Mouse (Mus musculus): Measurements from ENCODE around the gene Acot7. TPM values are rescaled to one million over a fixed set of nuclear protein-coding genes. Genes with fewer than 3 reads are reported as not detected.

The Acot7 gene
- 0.46 TPM for polyA plus RNA-seq (2014; fragmentation: Illumina TruSeq; extraction: RNeasy Lipid Tissue Mini Kit (QIAGEN cat#74804))

DNA sequence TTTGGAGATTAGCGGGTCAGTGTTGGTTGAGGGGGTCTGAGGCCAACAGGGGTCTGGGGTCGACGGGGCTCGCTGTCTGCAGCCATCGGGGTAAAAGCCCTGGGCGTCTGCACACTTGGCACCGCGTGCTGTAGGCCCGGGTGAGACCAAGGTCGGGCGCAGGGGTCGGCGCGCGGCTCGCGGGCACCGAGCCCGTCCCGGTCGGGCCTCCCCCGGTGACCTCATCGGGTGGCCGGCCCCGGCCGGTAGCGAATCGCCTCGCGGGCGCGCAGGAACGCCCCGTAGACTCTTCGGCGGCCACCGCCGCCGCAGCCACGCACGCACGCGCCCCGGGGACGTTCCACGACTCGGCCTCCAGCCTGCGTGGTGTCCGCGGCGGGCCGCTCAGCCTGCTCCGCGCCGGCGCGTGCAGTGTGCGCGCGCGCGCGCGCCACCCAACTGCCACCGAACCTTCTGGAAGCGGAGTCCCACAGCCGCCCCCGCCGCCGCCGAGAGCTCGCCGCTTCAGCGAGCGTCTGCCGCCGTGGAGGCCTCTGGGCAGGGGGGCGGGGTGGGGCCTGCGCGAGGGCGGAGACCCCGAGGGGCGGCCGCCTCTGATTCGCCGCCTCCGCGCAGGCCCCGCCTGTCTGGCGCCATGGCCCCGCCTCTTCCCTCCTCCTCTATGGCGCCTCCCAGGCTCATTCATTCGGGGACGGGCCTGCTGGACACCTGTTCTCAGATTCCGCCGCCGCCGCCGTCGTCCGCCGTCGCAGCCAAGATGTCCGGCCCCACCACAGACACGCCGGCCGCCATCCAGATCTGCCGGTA lies at the start of gene Acot7:
Gene Acot7, plus strand, starts transcription at position 598 of the 807 bp plus-strand sequence.

DNA sequence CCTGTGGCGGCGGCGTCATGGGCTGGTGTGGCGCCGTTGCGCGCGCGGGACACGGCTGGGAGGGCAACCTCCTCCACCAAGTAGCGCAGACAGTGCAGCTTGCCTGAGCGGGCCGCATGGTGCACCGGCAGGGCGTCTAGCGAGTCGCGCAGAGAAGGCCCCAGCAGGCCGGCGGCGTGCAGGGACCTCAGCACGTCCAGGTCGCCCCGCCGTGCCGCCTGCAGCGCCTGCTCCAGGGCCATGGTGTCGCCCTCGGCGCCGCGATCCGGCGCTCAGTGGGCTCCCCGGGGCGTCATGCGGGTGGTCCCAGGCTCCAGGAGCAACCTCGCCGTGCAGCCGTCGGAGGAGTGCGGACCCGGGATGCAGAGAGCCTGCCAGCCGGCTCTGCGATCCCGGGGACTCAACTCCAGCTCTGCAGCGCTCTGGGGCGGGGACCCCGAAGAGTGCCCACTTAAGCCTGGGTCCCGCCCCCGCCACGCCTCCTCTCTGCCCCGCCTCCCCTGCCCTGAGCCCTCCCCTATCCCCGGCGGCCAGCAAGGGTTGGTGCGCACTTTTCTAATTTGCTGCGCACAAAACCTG lies 25.9 kb upstream of the Acot7 start, which contains the start of gene Espn:
Gene Espn, minus strand, starts transcription at position 406 of the 579 bp plus-strand sequence.

DNA sequence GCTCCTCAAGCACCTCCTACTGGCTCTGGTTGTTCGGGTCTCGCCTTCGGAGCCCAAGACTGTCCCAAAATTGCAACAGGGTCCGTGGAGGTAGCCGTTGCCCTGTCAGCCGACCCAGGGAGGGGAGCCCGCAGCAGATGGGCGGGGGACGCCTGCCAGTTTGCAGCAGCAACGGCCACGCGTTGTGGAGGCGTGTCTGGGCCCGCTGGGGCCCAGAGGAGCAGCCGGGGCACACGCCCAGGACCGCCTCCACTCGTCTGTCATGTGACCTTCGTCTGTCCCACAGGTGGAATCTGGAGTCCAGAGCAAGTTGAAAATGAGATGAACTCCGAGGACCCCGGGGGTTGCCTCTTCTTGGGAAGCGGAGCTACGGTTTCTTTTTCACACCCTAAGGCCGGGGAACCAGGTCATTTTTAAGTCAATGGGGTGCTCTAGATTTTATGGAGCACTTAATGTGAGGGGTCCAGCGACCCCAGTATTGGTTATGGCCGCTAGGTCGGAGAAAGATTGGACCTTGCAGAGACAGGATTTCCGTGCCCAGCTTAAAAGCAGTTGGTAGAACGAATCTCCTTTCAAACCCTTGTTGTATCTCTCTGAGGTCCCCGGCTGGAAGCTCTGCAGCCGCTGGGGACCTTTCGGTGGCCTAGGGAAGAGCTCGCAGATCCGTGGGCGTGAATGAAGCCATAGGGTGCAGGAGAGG lies 19.2 kb upstream of the Acot7 start, which contains the start of gene Hes2:
Gene Hes2, plus strand, starts transcription at position 283 of the 700 bp plus-strand sequence.

DNA sequence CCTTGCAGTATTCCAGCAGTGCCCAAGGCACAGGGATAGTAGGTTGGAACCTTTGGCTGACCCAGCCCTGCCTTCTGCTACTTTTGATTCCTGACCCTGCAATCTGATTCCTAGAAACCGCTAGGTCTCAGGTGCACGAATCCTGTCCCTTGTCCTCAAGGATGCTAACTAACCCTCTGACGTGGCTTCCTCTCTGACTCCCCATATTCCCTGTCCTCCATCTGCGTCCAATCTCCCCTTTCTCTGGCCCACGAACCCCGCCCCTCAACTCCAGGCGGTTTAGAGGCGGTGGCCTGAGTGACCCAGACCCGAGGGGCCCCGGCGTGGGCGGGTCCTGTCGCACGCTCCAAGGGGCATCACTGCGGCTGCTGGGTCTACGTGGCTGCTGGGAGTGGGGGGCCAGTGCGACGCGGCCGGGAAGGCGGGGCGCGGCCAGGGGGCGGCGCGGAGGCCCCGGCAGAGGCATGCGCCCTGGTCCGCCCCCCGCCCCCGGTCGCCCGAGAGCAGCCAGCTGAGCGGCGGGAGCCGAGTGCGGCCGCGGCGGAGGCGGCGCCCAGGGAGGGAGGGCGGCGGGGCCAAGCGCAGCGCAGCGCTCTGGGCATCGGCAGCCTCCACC lies 95.8 kb downstream of the Acot7 start, which contains the start of gene Gpr153:
Gene Gpr153, plus strand, starts transcription at position 612 of the 616 bp plus-strand sequence.

DNA sequence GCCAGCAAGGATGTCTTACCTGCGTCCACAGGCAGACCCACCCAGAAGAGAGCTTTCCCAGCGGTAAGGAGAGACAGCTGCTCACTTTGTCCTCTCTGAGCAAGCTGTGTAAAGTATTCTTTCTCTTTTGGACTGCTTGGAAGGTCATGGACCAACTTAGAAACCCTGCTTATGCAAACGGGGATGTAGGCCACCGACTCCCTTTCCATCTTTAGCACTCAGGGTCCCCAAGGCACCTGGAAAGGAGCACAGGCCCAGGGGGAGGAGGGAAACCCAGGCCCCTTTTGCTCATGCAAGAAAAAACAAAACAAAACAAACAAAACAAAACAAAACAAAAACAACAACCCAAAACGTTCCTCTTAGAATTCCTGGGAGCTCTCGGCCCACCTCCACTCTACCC lies 113.6 kb downstream of the Acot7 start, which contains the start of gene Hes3:
Gene Hes3, minus strand, starts transcription at position 101 of the 400 bp plus-strand sequence.

DNA sequence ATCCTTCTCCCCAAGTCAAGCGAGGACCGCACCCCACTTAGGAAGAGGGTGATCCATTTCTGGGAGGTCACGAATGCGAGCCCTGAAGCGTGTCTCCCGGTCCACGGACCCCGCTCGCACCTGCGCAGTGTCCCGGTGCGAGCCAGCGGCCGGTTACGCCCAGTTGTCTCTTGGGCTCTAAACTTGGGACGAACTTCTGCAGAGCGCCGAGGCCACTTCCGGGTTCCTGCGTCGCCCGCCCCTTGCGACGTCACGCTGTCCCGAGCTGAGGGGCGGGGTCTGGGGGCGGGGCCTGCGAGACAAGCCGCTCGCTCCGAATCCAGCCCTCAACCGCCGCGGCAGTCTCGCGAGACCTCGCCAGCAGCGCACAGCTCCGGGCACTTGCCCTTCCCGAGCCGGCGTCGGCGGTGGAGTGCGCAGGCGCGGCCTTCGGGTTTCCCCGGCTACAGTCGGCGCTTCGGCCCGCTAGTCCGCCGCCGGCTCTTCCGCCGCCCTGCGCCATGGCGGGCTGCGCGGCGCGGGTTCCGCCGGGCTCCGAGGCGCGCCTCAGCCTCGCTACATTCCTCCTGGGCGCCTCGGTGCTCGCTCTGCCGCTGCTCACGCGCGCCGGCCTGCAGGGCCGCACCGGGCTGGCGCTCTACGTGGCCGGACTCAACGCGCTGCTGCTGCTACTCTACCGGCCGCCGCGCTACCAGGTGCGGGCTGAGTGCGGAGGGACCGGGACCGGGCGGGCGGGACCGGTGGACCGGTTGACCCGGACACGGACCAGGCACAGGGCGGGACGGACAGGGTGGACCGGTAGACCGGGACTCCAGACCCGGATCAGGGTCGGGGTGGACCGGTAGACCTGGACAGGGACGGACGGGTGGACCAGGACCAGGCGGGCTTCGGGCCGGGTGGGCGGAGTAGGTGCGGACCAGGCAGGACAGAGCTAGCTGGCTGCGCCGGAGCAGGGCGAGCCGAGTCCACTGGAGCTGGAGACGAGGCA lies 119.2 kb downstream of the Acot7 start, which contains the start of gene Icmt:
Gene Icmt, plus strand, starts transcription at position 354 of the 988 bp plus-strand sequence.

DNA sequence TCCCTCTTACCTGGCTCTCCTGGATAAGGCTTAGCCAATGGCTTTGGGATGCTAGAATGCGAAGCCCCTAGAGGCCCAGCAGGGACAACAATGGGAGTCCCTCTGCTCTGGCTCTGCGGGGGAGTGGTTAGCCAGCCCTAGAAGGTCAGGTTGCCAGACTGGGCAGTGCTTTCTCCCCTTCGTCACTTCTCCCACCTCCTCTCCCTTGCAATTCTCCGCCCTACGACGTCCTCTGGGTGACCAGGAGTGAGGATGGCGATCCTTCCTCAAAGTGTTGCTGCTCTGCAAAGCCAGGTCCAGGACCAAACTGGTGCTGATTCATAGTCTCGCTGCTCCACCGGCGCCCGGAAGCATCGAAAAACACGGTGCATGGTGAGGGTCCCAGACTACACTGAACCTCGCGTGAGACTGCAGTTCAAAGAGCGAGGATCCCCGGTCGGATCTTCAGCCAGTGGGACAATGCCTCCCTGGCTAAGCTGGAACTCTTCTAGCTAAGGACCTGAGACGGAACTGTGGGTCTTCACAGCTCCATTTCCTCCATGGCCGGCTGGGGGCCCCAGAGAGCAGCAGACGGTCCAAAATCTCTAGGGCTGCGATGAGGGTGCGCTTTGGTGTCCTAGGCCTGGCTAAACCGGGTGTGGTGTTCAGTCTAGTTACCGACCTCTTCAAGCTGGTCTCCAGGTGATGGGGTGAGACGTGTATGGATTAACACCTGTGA lies 140.7 kb downstream of the Acot7 start, which contains the start of gene Rnf207:
Gene Rnf207, minus strand, starts transcription at position 477 of the 718 bp plus-strand sequence.

Other genes with a start within 250 kb of the Acot7 start
- 37.3 TPM for gene Dnajc11, start 244.4 kb upstream of the Acot7 start, polyA plus RNA-seq (2014; fragmentation: Illumina TruSeq; extraction: RNeasy Lipid Tissue Mini Kit (QIAGEN cat#74804))
- not detected for gene Thap3, start 189.1 kb upstream of the Acot7 start, polyA plus RNA-seq (2014; fragmentation: Illumina TruSeq; extraction: RNeasy Lipid Tissue Mini Kit (QIAGEN cat#74804))
- gene Phf13, start 181.9 kb upstream of the Acot7 start, polyA plus RNA-seq (2014; fragmentation: Illumina TruSeq; extraction: RNeasy Lipid Tissue Mini Kit (QIAGEN cat#74804)): 45.5 TPM
- gene Klhl21, start 169.3 kb upstream of the Acot7 start, polyA plus RNA-seq (2014; fragmentation: Illumina TruSeq; extraction: RNeasy Lipid Tissue Mini Kit (QIAGEN cat#74804)): 3.6 TPM
- 2.2 TPM for gene Zbtb48, start 150.5 kb upstream of the Acot7 start, polyA plus RNA-seq (2014; fragmentation: Illumina TruSeq; extraction: RNeasy Lipid Tissue Mini Kit (QIAGEN cat#74804))
- gene Tas1r1, start 139.6 kb upstream of the Acot7 start, polyA plus RNA-seq (2014; fragmentation: Illumina TruSeq; extraction: RNeasy Lipid Tissue Mini Kit (QIAGEN cat#74804)): not detected
- gene Nol9, start 138.8 kb upstream of the Acot7 start, polyA plus RNA-seq (2014; fragmentation: Illumina TruSeq; extraction: RNeasy Lipid Tissue Mini Kit (QIAGEN cat#74804)): 25.6 TPM
- gene Plekhg5, start 105.6 kb upstream of the Acot7 start, polyA plus RNA-seq (2014; fragmentation: Illumina TruSeq; extraction: RNeasy Lipid Tissue Mini Kit (QIAGEN cat#74804)): 0.11 TPM
- gene Tnfrsf25, start 62.2 kb upstream of the Acot7 start, polyA plus RNA-seq (2014; fragmentation: Illumina TruSeq; extraction: RNeasy Lipid Tissue Mini Kit (QIAGEN cat#74804)): not detected
- gene Espn, start 25.8 kb upstream of the Acot7 start, polyA plus RNA-seq (2014; fragmentation: Illumina TruSeq; extraction: RNeasy Lipid Tissue Mini Kit (QIAGEN cat#74804)): 0.43 TPM
- gene Hes2, start 19.3 kb upstream of the Acot7 start, polyA plus RNA-seq (2014; fragmentation: Illumina TruSeq; extraction: RNeasy Lipid Tissue Mini Kit (QIAGEN cat#74804)): not detected
- gene Gpr153, start 96.1 kb downstream of the Acot7 start, polyA plus RNA-seq (2014; fragmentation: Illumina TruSeq; extraction: RNeasy Lipid Tissue Mini Kit (QIAGEN cat#74804)): 5.2 TPM
- gene Hes3, start 113.5 kb downstream of the Acot7 start, polyA plus RNA-seq (2014; fragmentation: Illumina TruSeq; extraction: RNeasy Lipid Tissue Mini Kit (QIAGEN cat#74804)): not detected
- gene Icmt, start 119.1 kb downstream of the Acot7 start, polyA plus RNA-seq (2014; fragmentation: Illumina TruSeq; extraction: RNeasy Lipid Tissue Mini Kit (QIAGEN cat#74804)): 9.3 TPM
- 0.23 TPM for gene Rnf207, start 140.9 kb downstream of the Acot7 start, polyA plus RNA-seq (2014; fragmentation: Illumina TruSeq; extraction: RNeasy Lipid Tissue Mini Kit (QIAGEN cat#74804))
- gene Rpl22, start 147.6 kb downstream of the Acot7 start, polyA plus RNA-seq (2014; fragmentation: Illumina TruSeq; extraction: RNeasy Lipid Tissue Mini Kit (QIAGEN cat#74804)): 547 TPM
- gene Chd5, start 160.5 kb downstream of the Acot7 start, polyA plus RNA-seq (2014; fragmentation: Illumina TruSeq; extraction: RNeasy Lipid Tissue Mini Kit (QIAGEN cat#74804)): not detected